Mouse (Mus musculus) olfactory bulb, adult 2 months (tissue): Measurements from ENCODE around the gene Art3.

ENCODE experiments used
- CTCF ChIP-seq: fragments of 200-500 bp; IDR thresholded peaks from 2 replicates; pipeline ENCODE4 v1.5.1; 2012; ENCODE audit warnings: low read depth, mild to moderate bottlenecking, low read length, moderate library complexity; ENCODE audit not compliant: insufficient read depth
- POLR2A ChIP-seq: fragments of 200-500 bp; IDR thresholded peaks from 2 replicates; pipeline ENCODE4 v1.6.1; 2012; ENCODE audit warnings: mild to moderate bottlenecking, low read depth, low read length, moderate library complexity; ENCODE audit not compliant: insufficient read depth

GRCm38 (mm10) chr5:92353517-92353916, 21.9 kb downstream of the Art3 start:
- TF ChIP-seq CTCF (no peak), POLR2A (no peak)
